Mouse (Mus musculus) retina, adult 2 months (tissue): Measurements from ENCODE around the gene Ccsap.

Experiments used
- DNase-seq: peaks from one replicate; pipeline ENCODE4 v3.0.0-alpha.2; 2012; ENCODE audit warnings: low read depth, low spot score

Ccsap gene

DNA sequence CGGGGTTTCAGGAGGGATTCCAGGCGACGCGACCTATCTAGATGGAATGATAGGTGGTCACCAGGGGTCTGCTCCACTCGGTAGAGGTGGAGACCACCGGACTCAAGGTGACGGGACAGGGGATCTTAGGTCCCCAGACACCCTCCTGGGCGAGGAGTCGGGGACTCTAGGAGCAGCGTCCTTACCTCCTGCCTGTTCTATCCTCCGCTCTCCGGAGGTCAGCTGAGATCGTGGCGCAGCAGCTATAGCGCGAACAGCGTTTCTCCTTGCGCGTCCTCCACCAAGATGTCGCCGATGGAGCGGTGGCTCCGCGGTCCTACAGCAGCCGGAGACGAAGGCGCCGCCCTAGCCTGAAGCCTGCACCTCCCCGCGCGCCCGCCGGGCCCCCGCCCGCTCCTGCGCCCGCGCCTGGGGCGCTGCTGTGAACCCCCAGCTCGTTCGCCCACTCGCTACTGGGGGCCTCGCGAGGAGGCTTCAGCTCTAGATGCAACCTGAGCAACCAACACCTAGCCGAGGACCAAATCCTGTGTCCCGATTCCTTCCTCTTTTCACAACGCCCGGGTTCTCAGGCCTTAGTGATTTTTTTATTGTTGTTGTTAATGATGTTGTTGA, at the start of gene Ccsap:
Gene Ccsap (minus strand): TSS at position 562 of the 612 bp plus-strand sequence.
- no peak for DNase-seq

DNA sequence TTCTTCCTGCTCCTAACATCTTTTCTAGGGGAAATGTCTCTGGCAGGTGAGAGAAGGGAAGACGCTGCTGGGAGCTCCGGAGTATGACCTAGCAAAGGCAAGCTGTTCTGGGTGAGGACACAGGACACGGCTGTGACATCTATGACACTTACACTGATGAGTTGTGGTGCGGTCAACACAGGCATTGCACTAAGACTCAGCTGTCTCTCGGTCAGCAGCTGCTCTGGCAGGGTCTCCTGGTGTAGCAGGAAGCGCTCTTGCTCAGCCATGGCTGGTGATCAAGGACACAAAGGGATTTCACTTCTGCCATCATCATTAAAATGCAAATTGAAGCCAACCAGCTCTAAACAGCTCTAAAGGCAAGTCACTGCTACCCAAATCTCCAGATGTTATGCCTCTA, 47.6 kb upstream of the Ccsap start:
- no peak for DNase-seq

DNA sequence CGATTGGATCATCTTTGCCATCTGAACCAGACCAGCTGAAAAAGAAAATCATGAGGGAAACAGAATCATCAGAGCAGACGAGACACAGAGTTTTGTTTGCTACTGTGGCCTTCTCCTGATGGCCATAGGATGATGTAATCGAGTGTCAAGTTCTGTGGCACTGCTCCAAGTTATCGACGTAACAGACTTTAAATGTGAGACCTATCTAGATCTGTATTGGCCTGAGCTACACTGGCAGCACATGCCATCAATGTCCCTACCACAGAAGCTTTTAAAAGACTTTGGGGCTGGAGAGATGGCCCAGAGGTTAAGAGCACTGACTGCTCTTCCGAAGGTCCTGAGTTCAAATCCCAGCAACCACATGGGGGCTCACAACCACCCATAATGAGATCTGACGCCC, 42.6 kb upstream of the Ccsap start:
- DNase-seq = no peak

DNA sequence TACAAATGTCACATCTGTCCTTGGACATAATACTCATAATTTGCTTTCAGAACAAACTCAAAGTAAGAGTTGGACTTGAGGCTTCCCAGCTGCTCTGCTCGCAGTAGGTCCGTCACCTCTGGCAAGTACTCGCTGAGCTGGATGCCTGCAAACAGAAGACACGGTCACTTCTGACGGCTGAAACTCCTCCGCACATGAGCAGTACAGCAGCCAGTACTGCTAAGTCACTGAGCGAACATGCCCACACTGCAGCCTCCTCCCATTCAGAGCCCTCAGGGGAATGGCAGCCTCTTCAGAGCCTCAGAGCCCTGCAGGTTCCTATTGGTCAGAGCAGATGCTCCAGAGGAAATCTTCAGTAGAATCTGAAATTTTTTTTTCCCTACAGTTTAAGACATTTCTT, 39.4 kb upstream of the Ccsap start:
- DNase-seq = no peak

DNA sequence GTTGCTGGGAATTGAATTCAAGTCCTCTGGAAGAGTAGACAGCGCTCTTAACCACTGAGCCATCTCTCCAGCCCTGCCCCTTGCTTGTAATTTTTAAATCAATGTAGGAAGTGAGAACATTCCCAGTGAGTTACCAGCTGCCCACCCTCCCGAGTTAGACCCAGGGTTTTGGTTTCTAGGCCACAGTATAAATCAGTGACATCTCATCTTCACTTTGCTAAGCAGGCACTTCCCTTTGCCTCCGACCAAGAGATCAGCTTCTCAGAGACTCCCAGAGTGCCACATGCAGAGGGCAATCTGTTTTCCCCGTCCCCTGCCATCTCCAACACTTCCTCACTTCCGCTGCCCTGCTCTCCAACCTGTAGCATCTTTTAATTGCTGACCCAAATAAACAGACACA, 38.6 kb upstream of the Ccsap start:
- DNase-seq = no peak

DNA sequence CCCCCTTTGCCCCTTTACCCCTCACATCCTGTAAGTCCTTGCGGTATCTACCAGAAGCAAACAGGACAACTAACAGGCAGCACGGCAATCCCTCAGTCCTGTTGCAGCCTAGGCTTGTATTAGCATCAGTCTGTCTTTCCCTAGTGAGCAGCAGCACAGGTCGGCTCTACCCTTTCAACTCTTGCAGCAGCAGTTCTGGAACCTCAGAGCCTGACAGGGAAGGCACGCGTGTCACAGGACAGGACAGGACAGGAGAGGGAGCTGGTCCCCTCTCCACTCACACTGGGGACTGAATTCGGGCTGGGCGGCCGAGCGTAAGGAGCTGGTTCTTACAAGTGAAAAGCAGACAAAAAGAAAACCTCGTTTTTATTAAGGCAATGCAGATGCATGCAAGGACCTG, 36.8 kb upstream of the Ccsap start:
- no peak for DNase-seq

DNA sequence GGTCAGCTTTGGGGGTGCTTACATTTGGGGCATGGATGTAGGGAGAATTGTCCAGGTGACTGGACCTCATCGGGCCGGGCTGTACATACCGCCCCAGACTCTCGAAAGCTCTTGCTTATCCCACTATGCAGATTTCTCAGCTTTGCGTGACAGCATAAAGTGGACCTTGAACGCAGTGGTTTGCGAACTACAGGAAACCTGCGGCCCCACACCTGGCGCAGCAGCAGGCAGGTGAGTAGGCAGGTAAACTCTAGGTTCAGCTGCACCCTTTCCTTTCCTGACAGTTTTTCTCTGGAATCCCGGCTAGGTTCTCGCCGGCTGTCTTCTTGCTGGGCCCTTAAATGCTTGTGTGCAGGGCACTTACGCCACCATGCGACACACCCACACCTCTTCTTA, 36.4 kb upstream of the Ccsap start:
- no peak for DNase-seq

DNA sequence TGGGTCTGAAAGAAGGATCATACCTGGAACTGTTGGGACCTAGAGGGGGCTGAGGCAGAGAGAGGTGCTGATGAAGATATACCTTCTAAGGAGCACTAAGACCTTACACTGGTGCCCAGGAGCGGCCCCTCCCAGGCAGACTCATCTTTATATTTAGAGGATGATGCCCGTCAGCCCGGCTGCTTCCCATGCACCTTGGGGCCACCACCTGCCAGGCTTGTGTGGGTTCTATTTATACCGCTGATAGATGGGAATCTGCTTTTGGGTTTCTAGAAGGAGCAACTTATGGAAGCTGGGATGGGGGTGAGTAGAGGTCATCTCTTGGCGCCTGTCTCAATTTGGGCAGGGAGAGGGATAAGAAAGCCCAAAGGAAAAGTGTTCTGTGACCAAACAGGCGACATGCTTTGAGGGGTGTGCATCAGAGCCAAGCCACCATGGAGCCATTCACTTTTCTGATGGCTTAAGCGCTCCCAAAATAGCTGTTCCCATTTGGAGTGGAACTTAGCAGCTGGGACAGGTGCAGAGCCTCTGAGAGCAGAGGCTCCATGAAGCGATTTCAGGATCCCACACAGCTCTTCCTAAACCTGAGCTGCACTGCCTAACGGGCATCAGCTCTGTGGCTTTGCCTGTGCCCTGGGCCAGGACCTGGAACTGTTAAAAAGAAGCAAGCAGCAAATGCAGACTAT, 35.8 kb upstream of the Ccsap start:
- DNase-seq = no peak

DNA sequence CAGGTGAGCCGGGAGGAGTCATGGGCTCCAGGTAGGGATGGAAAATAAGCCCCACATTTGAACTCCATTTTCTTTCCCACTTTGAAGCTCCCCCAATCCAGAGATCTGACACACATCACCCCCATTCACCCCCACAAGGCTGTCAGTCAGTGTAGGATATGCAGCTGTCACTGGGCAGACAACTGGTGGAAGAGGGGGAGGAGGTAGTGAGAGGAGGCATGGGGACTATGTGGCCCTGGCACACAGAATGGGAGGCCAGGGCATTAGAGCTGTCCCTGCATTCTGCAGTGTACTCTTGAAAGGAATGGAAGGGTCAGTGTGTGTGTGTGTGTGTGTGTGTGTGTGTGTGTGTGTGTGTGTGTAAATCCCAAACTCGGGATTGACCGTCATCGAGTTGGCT, 35.2 kb upstream of the Ccsap start:
- DNase-seq = no peak

DNA sequence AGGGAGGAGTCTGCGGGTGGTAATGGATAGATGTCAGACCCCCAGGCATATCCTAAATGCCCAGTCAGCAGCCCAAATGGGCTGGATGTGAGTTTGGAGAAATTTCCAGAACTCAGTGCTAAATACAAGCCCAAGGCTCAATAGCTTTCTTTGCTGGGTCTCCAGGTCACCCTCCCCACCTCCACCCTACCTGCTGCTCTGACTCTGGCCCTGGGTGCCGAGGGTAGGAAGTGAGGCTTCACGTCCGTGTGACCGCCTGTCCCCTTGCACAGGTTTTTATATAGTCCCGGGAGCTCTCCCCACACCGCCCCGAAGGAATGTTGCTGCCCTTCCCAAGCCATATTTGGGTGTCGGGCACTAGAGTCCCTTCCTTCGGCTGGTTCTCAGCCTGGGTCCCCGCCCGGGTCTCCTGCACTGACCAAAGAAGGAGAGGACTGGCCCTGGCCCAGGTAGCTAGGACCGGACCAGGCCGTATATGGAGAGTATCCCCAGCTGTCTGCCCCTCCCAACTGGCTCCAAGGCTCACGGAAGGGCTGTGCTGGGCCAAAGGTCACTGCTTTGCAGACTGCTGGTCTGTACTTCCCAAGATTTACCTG, 34.6 kb upstream of the Ccsap start, which contains the start of gene Acta1:
Gene Acta1 (minus strand): TSS at position 250 of the 596 bp plus-strand sequence.
- no peak for DNase-seq

DNA sequence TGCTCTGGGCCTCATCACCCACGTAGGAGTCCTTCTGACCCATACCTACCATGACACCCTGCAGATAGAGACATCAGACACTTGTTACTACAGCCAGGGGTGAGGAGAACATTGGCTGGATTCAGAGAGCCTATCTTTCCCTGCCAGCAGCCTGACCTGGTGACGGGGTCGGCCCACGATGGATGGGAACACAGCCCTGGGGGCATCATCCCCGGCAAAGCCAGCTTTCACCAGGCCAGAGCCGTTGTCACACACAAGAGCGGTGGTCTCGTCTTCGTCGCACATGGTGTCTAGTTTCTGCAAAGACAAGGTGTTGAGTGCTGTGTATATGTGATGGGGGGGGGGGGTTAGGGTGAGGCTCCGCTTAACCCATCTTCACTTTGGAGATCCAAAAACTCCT, 33.4 kb upstream of the Ccsap start:
- DNase-seq = no peak

DNA sequence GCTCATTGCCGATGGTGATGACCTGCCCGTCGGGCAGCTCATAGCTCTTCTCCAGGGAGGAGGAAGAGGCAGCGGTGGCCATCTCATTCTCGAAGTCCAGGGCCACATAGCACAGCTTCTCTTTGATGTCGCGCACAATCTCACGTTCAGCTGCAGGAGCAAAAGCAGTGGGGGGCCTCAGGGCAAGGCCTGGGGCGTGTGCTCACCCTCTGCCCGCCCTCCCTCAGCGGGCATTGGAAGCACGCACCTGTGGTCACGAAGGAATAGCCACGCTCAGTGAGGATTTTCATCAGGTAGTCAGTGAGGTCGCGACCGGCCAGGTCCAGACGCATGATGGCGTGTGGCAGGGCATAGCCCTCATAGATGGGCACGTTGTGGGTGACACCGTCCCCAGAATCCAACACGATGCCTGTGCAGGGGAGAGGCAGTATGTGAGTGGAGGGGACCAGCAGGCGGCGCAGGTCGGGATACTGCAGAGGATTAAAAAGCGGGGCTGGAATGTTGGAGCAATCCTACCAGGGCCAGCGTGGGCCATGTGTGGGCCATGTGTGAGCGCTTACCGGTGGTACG, 32.7 kb upstream of the Ccsap start:
- no peak for DNase-seq

DNA sequence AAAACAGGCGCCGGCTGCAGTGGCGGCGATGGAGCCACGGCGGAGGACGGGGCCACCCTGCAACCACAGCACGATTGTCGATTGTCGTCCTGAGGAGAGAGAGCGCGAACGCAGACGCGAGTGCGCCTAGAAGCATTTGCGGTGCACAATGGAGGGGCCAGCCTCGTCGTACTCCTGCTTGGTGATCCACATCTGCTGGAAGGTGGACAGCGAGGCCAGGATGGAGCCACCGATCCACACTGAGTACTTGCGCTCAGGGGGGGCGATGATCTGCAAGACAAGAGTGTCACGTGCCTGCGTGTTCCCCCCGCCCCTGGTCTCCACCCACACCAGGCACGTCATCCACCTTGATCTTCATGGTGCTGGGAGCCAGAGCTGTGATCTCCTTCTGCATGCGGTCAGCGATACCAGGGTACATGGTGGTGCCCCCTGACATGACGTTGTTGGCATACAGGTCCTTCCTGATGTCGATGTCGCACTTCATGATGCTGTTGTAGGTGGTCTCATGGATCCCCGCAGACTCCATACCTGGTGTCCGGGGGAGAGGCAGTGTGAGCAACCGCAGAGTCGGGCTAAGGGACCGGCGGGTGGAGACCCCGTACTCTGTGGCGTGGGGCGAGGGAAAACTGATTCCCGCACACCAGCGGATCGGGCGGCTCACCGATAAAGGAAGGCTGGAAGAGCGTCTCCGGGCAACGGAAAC, 32.0 kb upstream of the Ccsap start:
- no peak for DNase-seq

DNA sequence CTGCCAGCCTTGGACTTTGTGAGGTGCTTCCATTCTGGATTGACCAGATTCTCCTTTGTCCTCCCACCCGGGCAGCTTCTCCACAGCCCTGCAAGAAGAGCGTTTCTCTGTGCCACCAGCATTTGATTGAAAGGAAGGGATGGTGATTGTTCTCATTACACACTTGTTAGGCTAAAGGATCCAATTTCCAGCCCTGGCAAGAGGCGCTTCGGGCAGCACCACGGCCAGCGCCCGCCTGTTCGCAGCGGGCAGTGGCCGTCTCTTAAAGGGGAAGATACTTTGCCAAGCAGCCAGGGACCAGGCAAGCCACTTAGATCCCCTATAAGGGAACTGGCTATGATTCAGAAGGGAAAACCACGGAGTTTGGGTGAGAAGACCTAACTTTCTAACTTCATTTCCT, 31.3 kb upstream of the Ccsap start:
- no peak for DNase-seq

DNA sequence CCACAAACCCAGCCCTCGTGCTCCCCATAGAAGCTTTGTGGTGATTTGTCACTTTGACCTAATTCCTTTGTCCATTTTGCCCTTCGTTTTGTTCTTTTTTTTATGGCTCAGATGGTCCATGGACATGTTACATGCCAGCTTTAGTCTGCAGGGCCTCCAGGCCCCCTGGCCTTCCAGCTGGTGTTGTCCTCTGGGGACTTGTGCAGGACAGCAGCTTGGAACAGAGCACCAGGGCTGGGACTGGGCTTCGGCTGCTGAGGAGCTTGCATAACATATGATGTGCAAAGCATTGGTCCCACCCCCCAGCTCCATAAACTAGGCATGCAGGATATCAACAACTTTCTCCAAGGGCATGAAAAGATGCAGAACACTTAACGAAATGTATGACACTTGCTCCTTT, 29.8 kb upstream of the Ccsap start:
- no peak for DNase-seq

DNA sequence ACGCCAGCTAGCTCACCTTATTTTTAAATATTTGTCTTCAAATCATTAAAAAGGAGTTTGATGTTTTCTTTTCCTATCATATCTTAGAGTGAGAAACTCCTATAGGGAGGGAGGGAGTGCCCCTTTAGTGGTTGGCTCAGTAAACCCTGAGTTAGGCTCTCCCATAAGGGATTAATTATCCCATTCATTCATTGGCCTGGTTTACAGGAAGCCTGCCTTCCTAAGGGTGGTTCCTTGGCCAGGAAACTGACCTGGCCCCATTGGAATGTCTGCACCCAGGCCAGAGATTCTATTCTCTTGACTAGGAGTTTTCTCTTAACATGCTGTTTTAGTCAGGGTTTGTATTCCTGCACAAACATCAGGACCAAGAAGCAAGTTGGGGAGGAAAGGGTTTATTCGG, 27.9 kb upstream of the Ccsap start:
- no peak for DNase-seq

DNA sequence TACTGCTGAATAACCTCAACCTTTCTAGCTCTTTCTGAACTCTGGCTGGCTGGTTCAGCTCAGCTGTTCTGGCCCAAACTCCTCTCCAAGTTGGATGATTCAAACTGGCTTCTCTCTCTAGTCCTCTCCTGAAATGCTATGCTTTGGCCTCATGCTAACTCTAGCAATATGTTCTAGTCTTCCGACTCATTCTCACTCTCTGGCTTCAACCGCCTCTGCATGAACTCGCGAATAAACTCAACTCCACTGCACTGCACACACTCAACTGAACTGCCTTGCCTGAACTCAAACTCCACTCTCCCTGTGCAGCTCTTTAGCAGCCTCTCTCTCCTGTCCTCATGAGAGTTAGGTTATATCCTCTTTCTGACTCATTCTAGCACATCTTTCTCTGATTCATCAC, 27.2 kb upstream of the Ccsap start:
- DNase-seq = no peak

DNA sequence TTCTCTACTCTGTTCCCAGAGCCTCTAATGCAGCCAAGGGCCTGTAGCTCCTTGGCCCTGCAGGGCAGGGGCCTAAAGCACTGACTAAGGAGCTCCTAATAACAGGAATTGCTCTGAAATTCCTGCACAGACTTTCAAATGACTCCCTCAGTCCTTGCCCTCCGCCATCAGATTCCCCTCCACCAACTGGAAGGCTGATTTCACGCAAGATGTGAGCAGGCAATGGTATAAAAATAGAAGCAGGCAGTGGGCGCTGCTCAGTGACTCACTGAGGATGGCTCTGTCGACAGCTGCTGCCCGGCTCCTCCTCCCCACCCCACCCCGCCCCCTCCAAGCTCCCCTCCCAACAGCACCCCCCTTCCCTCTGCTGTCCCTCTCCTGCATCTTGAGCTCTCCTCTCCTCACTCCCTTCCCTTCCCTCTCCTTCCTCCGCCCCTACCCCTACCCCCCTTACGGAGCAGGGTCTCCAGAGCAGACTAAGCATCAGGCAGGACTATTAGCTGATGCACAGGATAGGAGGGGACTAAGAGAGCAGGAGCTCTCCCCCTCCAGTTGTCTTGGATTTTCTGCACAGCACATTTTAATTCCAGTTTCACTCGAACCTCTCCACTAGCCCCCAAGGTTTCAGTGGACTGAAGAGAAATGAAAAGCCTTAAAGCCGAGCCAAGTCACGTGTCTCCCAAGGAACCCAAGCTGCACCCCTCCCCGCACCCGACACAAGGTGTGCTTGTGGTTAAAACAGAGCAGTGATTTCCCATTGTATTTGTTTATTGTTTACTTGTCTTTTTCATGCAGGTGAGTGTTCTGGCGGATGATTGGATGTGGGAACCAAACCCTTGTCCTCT, 24.9 kb upstream of the Ccsap start:
- no peak for DNase-seq

DNA sequence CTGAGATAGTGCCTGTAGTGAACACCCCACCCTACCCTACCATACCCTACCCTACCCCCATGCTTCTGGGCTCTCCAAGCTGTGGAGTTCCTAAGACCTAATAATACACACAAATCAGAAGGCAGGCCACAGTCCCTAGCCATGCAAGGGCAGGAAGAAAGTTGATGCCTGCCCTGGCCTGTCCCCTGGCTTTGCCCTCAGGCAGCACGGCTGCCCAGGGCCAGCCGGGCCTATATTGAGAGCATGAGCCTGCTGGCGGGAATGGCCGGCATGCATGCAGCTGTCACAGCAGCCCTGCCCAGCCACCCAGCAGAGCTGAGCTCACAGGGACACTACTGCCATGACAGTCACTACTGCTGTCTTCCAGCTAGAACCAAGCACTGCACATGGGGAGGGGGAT, 23.1 kb upstream of the Ccsap start:
- no peak for DNase-seq

DNA sequence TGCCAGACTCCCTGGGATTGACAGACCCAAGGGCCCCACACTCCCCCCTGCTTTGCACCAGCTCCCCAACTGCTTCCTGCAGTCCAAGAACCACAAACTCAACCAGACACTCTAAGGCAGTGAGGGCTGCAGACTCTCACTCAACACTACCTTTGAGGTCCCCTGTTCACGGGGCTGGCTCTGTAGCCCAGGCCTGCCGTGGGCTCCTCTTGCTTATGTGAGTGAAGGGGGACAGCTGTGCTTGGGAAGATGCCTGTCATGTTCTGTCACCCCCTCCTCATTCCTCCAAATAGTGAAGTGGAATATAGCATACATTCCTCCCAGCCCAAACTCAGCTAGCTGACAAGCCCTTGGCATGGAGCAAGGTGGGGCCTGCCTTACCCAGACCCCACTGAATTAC, 22.4 kb upstream of the Ccsap start:
- no peak for DNase-seq

DNA sequence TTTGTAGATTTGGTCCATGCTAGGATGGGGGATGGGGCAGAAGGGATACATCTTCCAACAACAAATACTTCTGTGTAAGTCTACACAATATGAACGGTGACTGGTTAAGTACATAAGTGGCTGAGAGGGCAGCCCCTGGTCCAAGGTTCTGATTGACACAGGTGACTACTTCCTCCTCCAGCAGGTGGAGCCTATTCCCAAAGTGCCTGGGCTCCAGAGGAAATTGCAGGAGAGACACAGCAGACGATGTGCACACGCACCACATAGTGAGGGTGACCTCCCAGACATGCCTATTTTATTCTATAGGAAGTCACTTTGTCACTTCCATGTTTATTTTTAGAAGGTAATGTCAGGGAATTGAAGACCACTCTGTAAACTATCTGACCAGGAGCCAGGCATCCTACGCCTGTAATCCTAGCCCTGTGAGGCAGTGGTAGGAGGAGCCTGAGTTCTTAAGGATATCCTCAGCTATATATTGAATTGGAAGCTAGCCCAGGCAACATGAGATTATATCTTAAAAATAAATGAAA, 20.9 kb upstream of the Ccsap start:
- no peak for DNase-seq
